Comparison of ENCODE assay signal across 15 mouse cellular contexts in genomic region chr2:5129099-5129498, GRCm38 (mm10). TPM values are rescaled to one million over a fixed set of nuclear protein-coding genes. Genes with fewer than 3 reads are reported as not detected.
DNase-seq lines count a peak whose midpoint lies in the region; ATAC-seq lines count a peak whose summit lies in the region.
"Had no signal": no experiment of that assay in that cellular context is flagged by ENCODE, and none has a peak within 500 bp of the region (broad histone marks: within the 10 kb centered on the region; RNA-seq: fewer than 3 reads in every experiment).

No protein-coding gene starts in this region.

- ATAC-seq in embryonic facial prominence, embryonic 11.5 days (replicated peaks; ENCODE audit: insufficient number of reproducible peaks, low FRiP score, low TSS enrichment, low read depth): no peak
- peak; percentile 43 for ATAC-seq in intestine, embryonic 15.5 days
- peak; percentile 63; the same call in 1 of the 2 replicates for ATAC-seq in stomach, embryonic 14.5 days (ENCODE audit: insufficient number of reproducible peaks, insufficient read depth, low FRiP score, low read depth)
- no peak for ATAC-seq in megakaryocyte progenitor cell, adult 5-6 weeks (replicated peaks; ENCODE audit: poor library complexity)

- H3K9ac ChIP-seq in embryonic facial prominence, embryonic 11.5 days (replicated peaks; ENCODE audit: low read length): no peak overlapping the region
- no peak overlapping the region for H3K9ac ChIP-seq in intestine, embryonic 15.5 days
- H3K9ac ChIP-seq in stomach, embryonic 14.5 days (replicated peaks; ENCODE audit: low read depth, low read length): no peak overlapping the region
- H3K9ac ChIP-seq: limb, embryonic 15.5 days had no signal

- DNase-seq in kidney, adult 11 months: peak; percentile 6
- no peak for DNase-seq in kidney, adult 8-10 months
- peak; percentile 43 for DNase-seq in embryonic facial prominence, embryonic 11.5 days (ENCODE audit: low spot score)
- DNase-seq in embryo, embryonic 9.5 days (ENCODE audit: extremely low spot score): no peak
- DNase-seq in adrenal gland, postnatal 36 days: no peak
- DNase-seq: adrenal gland, adult 8-10 months; cerebellum, adult 11 months had no signal

- no peaks in the 10 kb centered on the region for H3K27me3 ChIP-seq in embryonic facial prominence, embryonic 11.5 days (ENCODE audit: control insufficient read depth, insufficient read depth, low read length)
- H3K27me3 ChIP-seq in intestine, embryonic 15.5 days (replicated peaks): no peaks in the 10 kb centered on the region
- H3K27me3 ChIP-seq in stomach, embryonic 14.5 days (ENCODE audit: control insufficient read depth, insufficient read depth, low read length): no peaks in the 10 kb centered on the region
- H3K27me3 ChIP-seq: limb, embryonic 15.5 days had no signal

- no peak overlapping the region for H3K4me3 ChIP-seq in embryonic facial prominence, embryonic 11.5 days (ENCODE audit: low read depth, low read length)
- no peak overlapping the region for H3K4me3 ChIP-seq in intestine, embryonic 15.5 days (replicated peaks)
- no peak overlapping the region for H3K4me3 ChIP-seq in stomach, embryonic 14.5 days (ENCODE audit: low read depth, low read length)
- H3K4me3 ChIP-seq: forebrain, embryonic 10.5 days; left cerebral cortex, adult 2 months; limb, embryonic 15.5 days had no signal

- 24% methylated on average over 3 of the region's 3 CpGs for WGBS in embryonic facial prominence, embryonic 11.5 days
- WGBS in intestine, embryonic 15.5 days: 33% methylated on average over 3 of the region's 3 CpGs
- whole genome bisulfite sequencing in stomach, embryonic 14.5 days: 23% methylated on average over 3 of the region's 3 CpGs

- no peaks in the 10 kb centered on the region for H3K36me3 ChIP-seq in embryonic facial prominence, embryonic 11.5 days (replicated peaks; ENCODE audit: control insufficient read depth, insufficient read depth, low read depth, low read length)
- H3K36me3 ChIP-seq in intestine, embryonic 15.5 days: no peaks in the 10 kb centered on the region
- no peaks in the 10 kb centered on the region for H3K36me3 ChIP-seq in stomach, embryonic 14.5 days (ENCODE audit: control insufficient read depth, insufficient read depth, low read length)
- H3K36me3 ChIP-seq: forebrain, embryonic 10.5 days; limb, embryonic 15.5 days had no signal

- no peaks in the 10 kb centered on the region for H3K4me1 ChIP-seq in embryonic facial prominence, embryonic 11.5 days (ENCODE audit: control insufficient read depth, insufficient read depth, low read length)
- peaks cover 11% of the 10 kb centered on the region; the same call in 1 of the 2 replicates for H3K4me1 ChIP-seq in intestine, embryonic 15.5 days (replicated peaks)
- H3K4me1 ChIP-seq in stomach, embryonic 14.5 days (ENCODE audit: control insufficient read depth, insufficient read depth, low read length): peaks cover 23% of the 10 kb centered on the region; the same call in 1 of the 2 replicates

- no peak overlapping the region for H3K27ac ChIP-seq in embryonic facial prominence, embryonic 11.5 days (replicated peaks; ENCODE audit: low read depth, low read length)
- peak overlapping the region; percentile 62 for H3K27ac ChIP-seq in intestine, embryonic 15.5 days
- H3K27ac ChIP-seq in stomach, embryonic 14.5 days (ENCODE audit: low read length): peak overlapping the region; percentile 68
- H3K27ac ChIP-seq: forebrain, embryonic 10.5 days; left cerebral cortex, adult 2 months; limb, embryonic 15.5 days had no signal

- H3K9me3 ChIP-seq in embryonic facial prominence, embryonic 11.5 days (replicated peaks; ENCODE audit: control insufficient read depth, low read length): no peaks in the 10 kb centered on the region
- H3K9me3 ChIP-seq in intestine, embryonic 15.5 days: no peaks in the 10 kb centered on the region
- H3K9me3 ChIP-seq in stomach, embryonic 14.5 days (ENCODE audit: control insufficient read depth, low read depth, low read length): no peaks in the 10 kb centered on the region
- H3K9me3 ChIP-seq: forebrain, embryonic 10.5 days; limb, embryonic 15.5 days had no signal

- no peak overlapping the region for H3K4me2 ChIP-seq in embryonic facial prominence, embryonic 11.5 days (ENCODE audit: low read depth, low read length)
- no peak overlapping the region for H3K4me2 ChIP-seq in intestine, embryonic 15.5 days (replicated peaks)
- H3K4me2 ChIP-seq in stomach, embryonic 14.5 days (replicated peaks; ENCODE audit: low read depth, low read length): no peak overlapping the region
- H3K4me2 ChIP-seq: limb, embryonic 15.5 days had no signal

RNA-seq across cellular contexts. Expression of gene Ccdc3, which starts 8.5 kb away (rescaled TPM):
- 2.4 and 3.0 TPM in 2 replicates for polyA plus RNA-seq in embryonic facial prominence, embryonic 11.5 days (2014; fragmentation: Nextera tagmentation; extraction: Ambion mirVana)
- polyA plus RNA-seq in intestine, embryonic 15.5 days (2015; fragmentation: Nextera tagmentation; extraction: Ambion mirVana): 9.2 and 10.3 TPM in 2 replicates
- polyA plus RNA-seq in stomach, embryonic 14.5 days (2014; fragmentation: Nextera tagmentation; extraction: Ambion mirVana): 22.7 and 28.9 TPM in 2 replicates
- total RNA-seq in adrenal gland, postnatal 36 days (2021): 10 to 100 TPM in 1 of 2 experiments, 1 to 10 TPM in 1; 9.2 to 11.3 TPM
- not detected in 2 replicates for total RNA-seq in megakaryocyte progenitor cell, adult 5-6 weeks (2015)
- total RNA-seq in megakaryocyte progenitor cell, adult 5-6 weeks (2017): not detected in 2 replicates
- total RNA-seq: common myeloid progenitor, adult 5-6 weeks; megakaryocyte-erythroid progenitor cell, adult 5-6 weeks had no signal

Comparison
In these comparisons a context has a peak if more than half of its experiments do, and no peak if none do; other contexts are left out.
1. DNase-seq: peak in kidney, adult 11 months (single experiment) and embryonic facial prominence, embryonic 11.5 days (single experiment); none in kidney, adult 8-10 months (0 of 2), embryo, embryonic 9.5 days (single experiment) and adrenal gland, postnatal 36 days (0 of 2).
2. ATAC-seq: peak in intestine, embryonic 15.5 days (single experiment) and stomach, embryonic 14.5 days (single experiment); none in embryonic facial prominence, embryonic 11.5 days (single experiment) and megakaryocyte progenitor cell, adult 5-6 weeks (single experiment).